Mouse (Mus musculus) erythroblast, embryonic 14.5 days (primary cell): ENCODE results near the gene Gm49337. TPM values are rescaled to one million over a fixed set of nuclear protein-coding genes. Genes with fewer than 3 reads are reported as not detected.

Experiments
- H3K27me3 ChIP-seq: 2 replicates; pipeline ENCODE4 v1.6.1; 2012; ENCODE audit warnings: inconsistent platforms; ENCODE audit not compliant: control insufficient read depth
- H3K36me3 ChIP-seq: 2 replicates; pipeline ENCODE4 v1.6.1; 2012; ENCODE audit warnings: mild to moderate bottlenecking, inconsistent platforms; ENCODE audit not compliant: control insufficient read depth
- H3K4me1 ChIP-seq: 2 replicates; pipeline ENCODE4 v1.6.1; 2012; ENCODE audit warnings: inconsistent platforms; ENCODE audit not compliant: control insufficient read depth
- H3K4me3 ChIP-seq: replicated peaks from 2 replicates; pipeline ENCODE3; 2012; ENCODE audit warnings: moderate library complexity, mild to moderate bottlenecking, inconsistent platforms
- H3K9me3 ChIP-seq: 2 replicates; pipeline ENCODE4 v1.6.1; 2012; ENCODE audit warnings: low read length, inconsistent platforms, mixed read lengths; ENCODE audit not compliant: control insufficient read depth
- GATA1 ChIP-seq: IDR thresholded peaks from 2 replicates; pipeline ENCODE4 v1.6.1; 2012; ENCODE audit warnings: low read length, inconsistent platforms, mixed read lengths
- TAL1 ChIP-seq: IDR thresholded peaks from 3 replicates; pipeline ENCODE4 v1.6.1; 2012; ENCODE audit warnings: low read length, inconsistent platforms, mixed read lengths
- polyA plus RNA-seq: library from polyadenylated mRNA; stranded (reverse); fragments of >175 nt; gene quantifications from 2 replicates; pipeline ENCODE4 v1.2.3, GENCODE M21; 2012

Gene Gm49337
- polyA plus RNA-seq, 1 experiment: not detected

DNA sequence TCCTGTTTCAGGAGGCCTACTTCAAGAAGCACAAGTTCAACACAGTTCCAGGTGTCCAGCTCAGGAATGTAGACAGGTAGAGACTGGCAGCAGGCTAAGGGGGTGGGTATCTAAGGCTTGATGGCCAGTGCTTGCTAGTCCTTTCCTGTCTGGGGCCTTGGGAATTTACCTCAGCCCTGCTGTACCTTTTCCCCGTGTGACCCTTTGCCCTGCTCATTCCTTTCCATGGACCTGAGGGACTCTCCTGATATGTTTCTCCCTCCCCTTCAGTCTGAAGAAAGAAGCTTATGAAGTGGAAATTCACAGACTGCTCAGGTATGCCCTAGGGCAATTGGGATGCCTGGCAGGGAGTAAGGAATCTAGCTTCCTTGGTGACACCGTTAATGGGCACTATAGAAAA lies 15.3 kb upstream of the Gm49337 start:
- no peaks in the 10 kb centered on the region for H3K9me3 ChIP-seq
- peaks cover 11% of the 10 kb centered on the region for H3K4me1 ChIP-seq
- no peaks in the 10 kb centered on the region for H3K27me3 ChIP-seq
- H3K4me3 ChIP-seq: no peak overlapping the region
- H3K36me3 ChIP-seq: peaks cover 62% of the 10 kb centered on the region
- no peak for TF ChIP-seq TAL1
- no peak for TF ChIP-seq GATA1

- Histone ChIP-seq H3K4me3 (no peak overlapping the region), H3K36me3 (peaks cover 42% of the 10 kb centered on the region), H3K4me1 (peaks cover 11% of the 10 kb centered on the region), H3K9me3 (no peaks in the 10 kb centered on the region), H3K27me3 (no peaks in the 10 kb centered on the region)
- no peak for TF ChIP-seq TAL1
- TF ChIP-seq GATA1: no peak
These were observed 13.3 kb upstream of the Gm49337 start for GRCm38 (mm10) chr4:116159912-116160311.

DNA sequence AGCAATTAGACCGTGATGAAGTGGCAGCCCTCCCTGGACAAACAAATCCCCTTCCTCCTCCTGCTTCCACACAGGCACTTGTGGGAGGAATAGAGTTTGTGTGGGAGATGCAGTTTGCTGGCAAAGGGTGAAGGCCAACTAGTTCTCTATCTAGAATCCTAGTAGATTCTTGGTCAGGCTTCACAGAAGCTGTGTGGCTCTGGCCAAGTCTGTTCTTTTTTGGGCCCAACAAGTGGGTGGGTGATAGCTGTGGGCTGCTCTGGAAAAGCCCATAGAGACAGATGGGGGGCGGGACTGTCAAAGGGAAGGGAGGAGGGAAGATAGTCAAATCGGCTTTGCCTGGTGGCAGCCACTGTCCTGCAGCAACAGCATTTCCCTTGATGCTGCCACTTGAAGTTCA lies 12.4 kb upstream of the Gm49337 start:
- Histone ChIP-seq H3K36me3 (peaks cover 34% of the 10 kb centered on the region), H3K4me1 (peaks cover 11% of the 10 kb centered on the region), H3K9me3 (no peaks in the 10 kb centered on the region), H3K27me3 (peaks cover 1% of the 10 kb centered on the region; the same call in 1 of the 2 replicates), H3K4me3 (no peak overlapping the region)
- TF ChIP-seq GATA1: no peak
- no peak for TF ChIP-seq TAL1

- H3K4me1 ChIP-seq: peaks cover 11% of the 10 kb centered on the region
- peaks cover 2% of the 10 kb centered on the region; the same call in 1 of the 2 replicates for H3K27me3 ChIP-seq
- no peak overlapping the region for H3K4me3 ChIP-seq
- H3K36me3 ChIP-seq: peaks cover 23% of the 10 kb centered on the region
- no peaks in the 10 kb centered on the region for H3K9me3 ChIP-seq
- TF ChIP-seq GATA1 (no peak), TAL1 (no peak)
These were observed 11.0 kb upstream of the Gm49337 start for GRCm38 (mm10) chr4:116162142-116162541.

GRCm38 (mm10) chr4:116164759-116165554 lies 8.2 kb upstream of the Gm49337 start:
- H3K27me3 ChIP-seq: peaks cover 2% of the 10 kb centered on the region; the same call in 1 of the 2 replicates
- no peaks in the 10 kb centered on the region for H3K9me3 ChIP-seq
- peaks cover 15% of the 10 kb centered on the region for H3K4me1 ChIP-seq
- peaks cover 2% of the 10 kb centered on the region; the same call in 1 of the 2 replicates for H3K36me3 ChIP-seq
- TF ChIP-seq GATA1 (no peak), TAL1 (no peak)
- no peak overlapping the region for H3K4me3 ChIP-seq

DNA sequence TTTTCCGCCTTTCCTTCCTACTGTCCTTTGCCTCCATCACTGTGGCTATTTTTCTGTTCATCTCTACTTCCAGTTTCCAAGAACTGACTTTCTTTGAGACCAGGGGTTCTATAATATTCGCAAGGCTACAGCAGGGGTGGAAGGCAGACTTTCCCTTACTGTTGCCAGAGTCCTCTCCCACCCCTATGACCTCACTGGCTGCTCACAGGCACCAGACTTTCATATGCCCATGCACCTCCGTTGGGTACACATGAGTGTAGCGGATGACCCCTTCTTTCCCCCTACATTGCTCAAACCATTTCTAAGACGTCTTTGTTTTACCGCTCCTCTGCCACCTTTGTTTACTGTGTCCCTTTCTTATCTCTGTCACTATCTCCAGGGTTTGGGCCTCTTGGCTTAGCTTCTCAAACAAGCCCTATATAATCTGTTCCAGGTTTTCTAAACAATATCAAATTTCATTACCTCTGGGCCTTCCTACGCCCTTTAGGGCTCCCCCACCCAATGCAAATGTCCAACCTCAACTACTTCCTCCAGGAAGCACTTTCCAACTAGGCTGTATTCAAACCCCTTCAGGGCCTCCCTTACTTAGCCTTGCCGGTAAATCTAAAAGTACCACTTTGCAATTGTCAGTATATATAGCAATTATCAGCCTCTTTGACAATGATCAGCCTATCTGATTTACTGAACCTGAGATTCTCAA lies 7.3 kb upstream of the Gm49337 start:
- peaks cover 2% of the 10 kb centered on the region; the same call in 1 of the 2 replicates for H3K27me3 ChIP-seq
- peaks cover 15% of the 10 kb centered on the region for H3K4me1 ChIP-seq
- H3K36me3 ChIP-seq: no peaks in the 10 kb centered on the region
- no peaks in the 10 kb centered on the region for H3K9me3 ChIP-seq
- no peak for TF ChIP-seq GATA1
- no peak for TF ChIP-seq TAL1
- H3K4me3 ChIP-seq: no peak overlapping the region

GRCm38 (mm10) chr4:116167404-116167803 lies 5.8 kb upstream of the Gm49337 start, which contains the start of gene Tspan1:
Gene Tspan1, minus strand, starts transcription at chr4:116167601.
- peaks cover 8% of the 10 kb centered on the region for H3K4me1 ChIP-seq
- TF ChIP-seq TAL1 (no peak), GATA1 (no peak)
- H3K4me3 ChIP-seq: no peak within 1 kb of the TSS
- no peaks in the 10 kb centered on the region for H3K36me3 ChIP-seq
- no peaks in the 10 kb centered on the region for H3K9me3 ChIP-seq
- H3K27me3 ChIP-seq: peaks cover 2% of the 10 kb centered on the region; the same call in 1 of the 2 replicates

- no peak for TF ChIP-seq GATA1
- no peak for TF ChIP-seq TAL1
- Histone ChIP-seq H3K9me3 (no peaks in the 10 kb centered on the region), H3K36me3 (no peaks in the 10 kb centered on the region), H3K27me3 (peaks cover 2% of the 10 kb centered on the region; the same call in 1 of the 2 replicates), H3K4me3 (no peak overlapping the region), H3K4me1 (peaks cover 5% of the 10 kb centered on the region; the same call in 1 of the 2 replicates)
These were observed 4.4 kb upstream of the Gm49337 start for GRCm38 (mm10) chr4:116168617-116169352.
